Mouse (Mus musculus): ENCODE data around the gene Pnma1.

GRCm38 (mm10) chr12:84186950-84187349 lies 38.7 kb upstream of the Pnma1 start:
- TF ChIP-seq CTCF (IDR thresholded peaks at IDR 0.05; ENCODE audit: extremely low read depth, insufficient read depth, low read length) (no peak), POLR2A (IDR thresholded peaks at IDR 0.05; ENCODE audit: extremely low read depth, insufficient read depth, low read length) (no peak)

Measured in cortical plate, adult 2 months (tissue).